Mouse (Mus musculus): ENCODE results near the gene Hvcn1. TPM values are rescaled to one million over a fixed set of nuclear protein-coding genes. Genes with fewer than 3 reads are reported as not detected.

The Hvcn1 gene
- polyA plus RNA-seq, 1 experiment from 2014 or later = 10.0 TPM

DNA sequence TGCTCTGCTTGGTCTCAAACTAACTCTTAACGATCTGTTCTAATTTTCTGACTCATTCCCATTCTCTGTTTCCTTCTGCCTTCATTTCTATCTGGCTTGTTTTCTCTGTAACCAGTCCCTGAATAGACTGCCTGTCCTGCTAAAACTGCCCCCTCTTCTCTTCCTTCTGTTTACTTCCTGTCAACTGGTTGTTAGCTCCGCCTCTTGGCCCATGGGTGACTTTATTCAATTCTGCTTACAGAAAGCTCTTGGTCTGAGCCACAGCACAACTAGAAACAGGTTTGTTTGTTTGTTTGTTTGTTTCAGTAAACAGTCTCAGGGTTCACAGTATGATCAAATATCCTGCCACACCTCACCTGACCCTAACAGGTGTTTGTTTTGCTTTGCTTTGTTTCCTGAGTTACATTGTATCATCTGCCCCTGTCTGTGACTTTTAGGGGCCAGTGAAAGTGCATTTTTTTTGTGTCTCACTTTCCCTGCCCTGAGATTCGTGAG, 21.7 kb downstream of the Hvcn1 start:
- Histone ChIP-seq H3K9ac (no peak overlapping the region), H3K4me1 (peaks cover 17% of the 10 kb centered on the region), H3K27ac (no peak overlapping the region), H3K4me2 (no peak overlapping the region), H3K27me3 (no peaks in the 10 kb centered on the region), H3K9me3 (peaks cover 5% of the 10 kb centered on the region), H3K4me3 (no peak overlapping the region), H3K36me3 (peaks cover 8% of the 10 kb centered on the region)
- WGBS = 81% methylated on average over 3 of the region's 3 CpGs
- ATAC-seq (ENCODE audit: insufficient number of reproducible peaks, insufficient read depth, low FRiP score, low TSS enrichment, low read depth) = no peak

DNA sequence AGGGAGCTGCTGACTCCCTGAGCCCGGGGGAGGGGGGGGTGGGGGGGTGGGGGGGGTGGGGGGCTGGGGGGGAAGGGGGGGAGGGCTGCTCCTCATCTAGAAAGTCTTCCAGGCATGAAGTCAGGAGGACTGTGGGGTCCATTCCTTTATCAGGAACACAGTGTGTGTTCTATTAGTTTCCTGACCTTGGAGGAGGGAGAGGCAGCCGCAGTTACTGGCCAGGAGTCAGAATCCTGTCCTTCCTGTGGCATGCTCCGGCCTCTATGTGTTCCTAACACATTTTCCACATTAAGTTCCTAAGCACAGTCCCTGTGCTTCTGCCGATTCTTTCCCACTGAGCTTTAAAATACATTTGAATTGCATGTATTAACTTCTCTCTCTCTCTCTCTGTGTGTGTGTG, 22.2 kb downstream of the Hvcn1 start:
- H3K27me3 ChIP-seq = no peaks in the 10 kb centered on the region
- no peak overlapping the region for H3K27ac ChIP-seq
- no peak overlapping the region for H3K4me2 ChIP-seq
- H3K4me3 ChIP-seq = no peak overlapping the region
- H3K9me3 ChIP-seq = peaks cover 5% of the 10 kb centered on the region
- peaks cover 22% of the 10 kb centered on the region for H3K4me1 ChIP-seq
- no peak for ATAC-seq (ENCODE audit: insufficient number of reproducible peaks, insufficient read depth, low FRiP score, low TSS enrichment, low read depth)
- no peak overlapping the region for H3K9ac ChIP-seq
- peaks cover 8% of the 10 kb centered on the region for H3K36me3 ChIP-seq
- 58% methylated on average over 4 of the region's 4 CpGs for WGBS

DNA sequence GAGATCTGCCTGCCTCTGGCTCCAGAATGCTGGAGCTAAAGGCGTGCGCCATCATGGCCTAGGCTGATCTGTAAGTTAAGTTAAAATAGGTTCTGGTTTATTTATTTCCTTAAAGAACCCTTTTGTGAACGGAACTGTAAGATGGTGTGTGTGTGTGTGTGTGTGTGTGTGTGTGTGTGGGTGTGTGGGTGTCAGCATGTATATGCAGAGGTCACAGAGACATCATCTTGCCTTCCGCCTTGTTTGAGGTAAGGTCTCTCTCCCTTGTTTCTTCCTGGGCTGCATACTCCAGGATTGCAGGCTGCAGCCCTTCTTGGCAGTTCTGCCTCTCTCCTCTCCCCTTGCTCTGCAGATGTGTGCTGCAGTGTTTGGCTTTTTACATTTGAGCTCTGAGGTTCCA, 24.2 kb downstream of the Hvcn1 start:
- ATAC-seq (ENCODE audit: insufficient number of reproducible peaks, insufficient read depth, low FRiP score, low TSS enrichment, low read depth) = no peak
- no peak overlapping the region for H3K9ac ChIP-seq
- H3K27me3 ChIP-seq = no peaks in the 10 kb centered on the region
- peaks cover 8% of the 10 kb centered on the region for H3K36me3 ChIP-seq
- no peak overlapping the region for H3K4me3 ChIP-seq
- no peak overlapping the region for H3K4me2 ChIP-seq
- H3K27ac ChIP-seq = no peak overlapping the region
- peaks cover 29% of the 10 kb centered on the region for H3K4me1 ChIP-seq
- H3K9me3 ChIP-seq = peaks cover 5% of the 10 kb centered on the region
- 90% methylated on average over 4 of the region's 4 CpGs for WGBS

DNA sequence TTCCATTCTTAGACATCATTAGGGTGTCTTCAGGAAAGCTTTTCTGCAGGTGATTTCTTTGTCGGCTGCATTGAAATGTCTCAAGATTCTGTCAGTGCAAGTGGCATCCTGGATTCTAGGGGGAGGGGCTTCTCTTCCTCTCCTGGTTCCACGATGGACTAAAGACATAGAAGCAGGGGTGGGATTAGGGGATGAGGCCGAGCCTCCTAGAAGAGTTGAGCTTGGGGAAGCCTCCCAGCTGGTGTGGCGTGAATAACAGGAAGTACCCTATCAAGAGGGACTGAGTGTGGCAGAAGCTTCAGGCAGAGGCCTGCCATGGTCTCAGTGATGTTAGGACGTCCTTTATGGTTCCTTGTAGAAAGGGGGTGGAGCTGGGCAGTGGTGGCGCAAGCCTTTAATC, 24.8 kb downstream of the Hvcn1 start:
- no peak for ATAC-seq (ENCODE audit: insufficient number of reproducible peaks, insufficient read depth, low FRiP score, low TSS enrichment, low read depth)
- 78% methylated on average over 6 of the region's 6 CpGs for WGBS

DNA sequence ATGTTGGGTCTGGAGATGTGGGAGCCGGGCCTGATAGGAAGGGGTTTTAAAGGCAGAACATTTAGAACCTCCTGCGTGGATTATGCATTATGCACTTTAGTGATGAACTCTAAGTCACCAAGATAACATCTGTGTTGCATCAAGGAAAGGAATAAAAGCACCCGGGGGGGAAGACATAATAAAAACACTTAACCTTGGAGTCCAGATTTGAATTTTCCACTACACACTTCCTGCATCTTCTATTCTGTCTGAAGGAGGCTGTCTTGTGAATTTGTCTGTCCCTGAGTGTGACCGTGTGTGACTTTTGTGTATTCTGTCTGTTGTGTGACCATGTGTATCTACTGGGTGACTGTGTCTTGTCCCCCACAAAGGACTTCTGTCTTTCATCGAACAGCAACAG, 25.4 kb downstream of the Hvcn1 start:
- peaks cover 8% of the 10 kb centered on the region for H3K36me3 ChIP-seq
- H3K4me2 ChIP-seq = no peak overlapping the region
- H3K4me3 ChIP-seq = no peak overlapping the region
- peaks cover 5% of the 10 kb centered on the region for H3K9me3 ChIP-seq
- peak overlapping the region; percentile 33; the same call in 1 of the 2 replicates for H3K27ac ChIP-seq
- no peak for ATAC-seq (ENCODE audit: insufficient number of reproducible peaks, insufficient read depth, low FRiP score, low TSS enrichment, low read depth)
- H3K27me3 ChIP-seq = no peaks in the 10 kb centered on the region
- H3K4me1 ChIP-seq = peaks cover 40% of the 10 kb centered on the region
- no peak overlapping the region for H3K9ac ChIP-seq
- WGBS = 47% methylated on average over 5 of the region's 5 CpGs

More for the DNA sequence above, 24.8 kb downstream of the Hvcn1 start:
- no peak overlapping the region for H3K27ac ChIP-seq
- H3K27me3 ChIP-seq = no peaks in the 10 kb centered on the region
- peaks cover 5% of the 10 kb centered on the region for H3K9me3 ChIP-seq
- H3K9ac ChIP-seq = no peak overlapping the region
- H3K4me1 ChIP-seq = peaks cover 35% of the 10 kb centered on the region
- H3K4me3 ChIP-seq = no peak overlapping the region
- H3K4me2 ChIP-seq = no peak overlapping the region
- H3K36me3 ChIP-seq = peaks cover 8% of the 10 kb centered on the region

DNA sequence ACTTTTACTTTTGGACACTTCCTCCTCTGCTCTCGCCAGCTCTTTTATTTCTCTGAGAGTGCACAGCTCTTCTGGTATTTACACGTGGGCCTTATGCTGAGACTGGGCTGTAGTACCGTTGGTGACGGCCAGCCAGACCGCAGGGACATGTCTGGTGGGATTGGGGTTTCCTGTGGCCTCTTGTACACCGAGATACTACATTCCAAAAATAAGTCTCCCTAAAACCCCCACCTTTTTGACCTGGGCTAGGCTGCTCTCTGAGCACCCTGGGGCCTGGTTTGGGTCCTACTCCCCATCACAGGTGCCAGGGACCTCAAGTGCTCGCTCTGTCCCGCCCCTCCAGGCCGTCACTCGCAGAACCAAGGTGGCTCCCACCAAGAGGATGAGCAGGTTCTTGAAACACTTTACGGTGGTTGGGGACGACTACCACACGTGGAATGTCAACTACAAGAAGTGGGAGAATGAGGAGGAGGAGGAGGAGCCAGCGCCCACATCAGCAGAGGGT, 26.5 kb downstream of the Hvcn1 start:
- Histone ChIP-seq H3K27ac (no peak overlapping the region), H3K9me3 (peaks cover 1% of the 10 kb centered on the region; the same call in 1 of the 2 replicates), H3K4me2 (no peak overlapping the region), H3K4me1 (peaks cover 45% of the 10 kb centered on the region), H3K36me3 (0 out of 2 replicates have a peak, but pooled peaks cover 2% of the 10 kb centered on the region), H3K27me3 (no peaks in the 10 kb centered on the region), H3K9ac (no peak overlapping the region), H3K4me3 (no peak overlapping the region)
- 86% methylated on average over 14 of the region's 14 CpGs for WGBS
- no peak for ATAC-seq (ENCODE audit: insufficient number of reproducible peaks, insufficient read depth, low FRiP score, low TSS enrichment, low read depth)

DNA sequence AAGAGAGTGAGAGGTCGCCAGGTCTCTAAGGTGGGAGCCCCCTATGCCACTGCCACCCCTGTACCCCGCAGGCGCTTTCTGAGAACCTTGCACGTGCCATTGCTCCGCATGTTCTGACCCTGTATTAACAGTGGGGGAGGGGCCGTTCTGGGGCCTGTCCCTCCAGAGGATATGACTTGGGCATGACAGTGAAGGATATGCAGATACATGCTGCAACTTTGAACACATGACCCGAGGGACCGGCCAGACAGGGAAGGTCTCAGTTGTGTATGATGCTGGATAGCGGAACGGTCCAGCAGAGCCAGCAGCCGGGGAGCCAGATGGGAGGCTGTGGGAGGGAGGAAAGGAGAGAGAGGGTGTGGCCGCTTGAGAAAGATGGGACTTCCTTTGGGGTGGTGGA, 27.1 kb downstream of the Hvcn1 start:
- H3K9me3 ChIP-seq = no peaks in the 10 kb centered on the region
- WGBS = 84% methylated on average over 12 of the region's 12 CpGs
- H3K27ac ChIP-seq = peak overlapping the region; percentile 90; the same call in 1 of the 2 replicates
- H3K36me3 ChIP-seq = 0 out of 2 replicates have a peak, but pooled peaks cover 3% of the 10 kb centered on the region
- H3K27me3 ChIP-seq = no peaks in the 10 kb centered on the region
- no peak overlapping the region for H3K4me3 ChIP-seq
- H3K4me1 ChIP-seq = peaks cover 47% of the 10 kb centered on the region
- no peak overlapping the region for H3K4me2 ChIP-seq
- no peak overlapping the region for H3K9ac ChIP-seq
- no peak for ATAC-seq (ENCODE audit: insufficient number of reproducible peaks, insufficient read depth, low FRiP score, low TSS enrichment, low read depth)

DNA sequence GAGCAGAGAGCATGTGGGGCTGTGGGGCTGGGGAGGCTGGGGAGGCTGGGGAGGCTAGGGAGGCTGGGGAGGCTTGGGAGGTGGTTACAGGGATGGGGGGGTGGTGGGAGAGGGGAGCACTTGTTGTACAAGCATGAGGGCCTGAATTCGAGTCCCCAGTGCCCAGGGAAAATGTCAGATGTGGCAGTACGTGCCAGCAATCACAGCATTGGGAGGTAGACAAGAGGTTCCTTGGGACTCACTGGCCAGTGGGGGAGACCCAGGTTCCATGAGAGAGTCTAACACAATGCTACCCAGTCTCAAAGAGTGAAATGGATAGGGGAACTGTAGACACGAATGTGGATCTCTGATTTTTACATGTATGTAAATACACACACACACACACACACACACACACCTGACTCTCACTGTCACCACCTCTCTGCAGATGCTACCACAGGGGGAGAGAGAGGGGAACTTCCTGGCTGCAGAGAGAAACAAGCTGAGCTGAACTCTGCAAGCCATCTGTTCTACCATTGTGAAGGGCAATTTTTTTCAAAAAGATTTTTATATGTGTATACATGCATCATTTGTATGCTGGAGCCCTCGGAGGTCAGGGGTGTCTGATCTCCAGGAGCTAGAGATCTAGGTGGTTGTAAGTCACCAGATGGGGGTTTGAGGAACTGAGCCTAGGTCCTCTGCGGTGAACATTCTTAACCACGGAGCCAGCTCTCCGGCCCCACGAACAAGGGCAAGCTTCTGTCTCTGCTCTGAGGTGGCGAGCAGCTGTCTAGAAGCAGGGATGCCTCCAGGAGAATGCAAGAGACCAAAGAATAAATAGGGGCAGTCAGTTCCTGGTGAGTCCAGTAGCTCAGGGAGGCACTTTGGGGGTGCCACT, 28.0 kb downstream of the Hvcn1 start:
- H3K36me3 ChIP-seq = 0 out of 2 replicates have a peak, but pooled peaks cover 3% of the 10 kb centered on the region
- no peaks in the 10 kb centered on the region for H3K27me3 ChIP-seq
- no peak for ATAC-seq (ENCODE audit: insufficient number of reproducible peaks, insufficient read depth, low FRiP score, low TSS enrichment, low read depth)
- H3K4me3 ChIP-seq = no peak overlapping the region
- H3K9me3 ChIP-seq = no peaks in the 10 kb centered on the region
- 0 out of 2 replicates have a peak overlapping the region, but pooled peaks have one; percentile 32 for H3K9ac ChIP-seq
- WGBS = 50% methylated on average over 9 of the region's 9 CpGs
- H3K27ac ChIP-seq = peak overlapping the region; percentile 90
- peak overlapping the region; percentile 21 for H3K4me2 ChIP-seq
- H3K4me1 ChIP-seq = peaks cover 56% of the 10 kb centered on the region

DNA sequence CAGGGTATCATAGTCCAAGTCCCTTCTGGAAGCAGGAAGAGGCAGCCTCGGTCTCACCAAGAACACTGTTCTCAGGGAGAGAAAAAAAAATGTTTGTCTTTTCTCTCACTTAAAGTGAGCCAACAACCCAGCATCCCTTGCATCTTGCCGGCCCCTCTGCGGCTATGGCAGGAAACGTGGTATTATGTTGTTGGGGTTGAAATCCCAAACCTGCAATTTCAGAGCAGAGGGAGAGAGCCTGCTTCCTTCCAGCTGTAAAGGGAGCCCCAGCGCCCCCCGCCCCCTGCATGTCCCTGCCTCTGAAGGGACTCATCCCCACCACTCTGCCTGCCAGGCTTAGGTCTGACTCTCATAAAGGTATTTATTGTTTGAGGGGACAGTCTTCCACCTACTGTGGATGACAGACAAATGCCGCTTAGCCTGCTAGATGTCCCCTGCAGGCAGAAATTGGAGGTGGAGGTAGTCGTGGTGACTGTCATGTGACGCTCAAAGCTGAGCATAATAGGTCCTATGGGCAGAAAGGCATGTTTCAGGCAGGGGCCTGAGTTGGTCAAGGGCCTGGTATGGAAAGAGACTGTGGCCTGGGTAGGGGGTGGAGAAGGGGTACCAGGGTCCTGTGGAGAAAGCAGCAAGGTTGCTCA, 28.7 kb downstream of the Hvcn1 start:
- Histone ChIP-seq H3K27ac (peak overlapping the region; percentile 90), H3K4me1 (peaks cover 60% of the 10 kb centered on the region), H3K36me3 (peaks cover 9% of the 10 kb centered on the region), H3K9me3 (no peaks in the 10 kb centered on the region), H3K4me2 (peak overlapping the region; percentile 21; the same call in 1 of the 2 replicates), H3K9ac (0 out of 2 replicates have a peak overlapping the region, but pooled peaks have one; percentile 32), H3K4me3 (no peak overlapping the region), H3K27me3 (no peaks in the 10 kb centered on the region)
- ATAC-seq (ENCODE audit: insufficient number of reproducible peaks, insufficient read depth, low FRiP score, low TSS enrichment, low read depth) = no peak; the same call in 1 of the 2 replicates
- 18% methylated on average over 9 of the region's 9 CpGs for whole genome bisulfite sequencing

DNA sequence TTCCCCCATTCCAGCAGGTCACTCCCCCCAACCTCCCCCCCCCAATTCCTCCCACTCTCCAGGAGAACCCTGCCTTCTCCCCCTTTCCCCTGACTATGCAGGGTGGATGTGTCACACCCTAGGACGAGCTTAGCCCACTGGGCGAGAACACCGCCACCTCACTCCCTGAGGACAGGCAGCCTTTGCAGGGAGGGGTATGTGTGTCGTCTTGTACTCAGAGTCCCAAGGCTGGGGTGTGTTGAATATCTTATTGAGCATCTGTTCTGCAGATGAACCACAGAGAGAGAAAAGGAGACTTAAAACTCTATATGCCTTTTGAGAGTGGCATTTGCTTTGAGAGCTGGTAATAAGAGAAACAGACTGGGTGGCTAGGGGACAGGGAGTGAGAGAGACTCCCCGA, 30.6 kb downstream of the Hvcn1 start:
- Histone ChIP-seq H3K9me3 (no peaks in the 10 kb centered on the region), H3K9ac (no peak overlapping the region), H3K36me3 (peaks cover 28% of the 10 kb centered on the region), H3K4me3 (no peak overlapping the region), H3K4me1 (peaks cover 60% of the 10 kb centered on the region), H3K27ac (peak overlapping the region; percentile 76), H3K27me3 (no peaks in the 10 kb centered on the region), H3K4me2 (no peak overlapping the region)
- WGBS = 45% methylated on average over 5 of the region's 5 CpGs
- no peak for ATAC-seq (ENCODE audit: insufficient number of reproducible peaks, insufficient read depth, low FRiP score, low TSS enrichment, low read depth)

DNA sequence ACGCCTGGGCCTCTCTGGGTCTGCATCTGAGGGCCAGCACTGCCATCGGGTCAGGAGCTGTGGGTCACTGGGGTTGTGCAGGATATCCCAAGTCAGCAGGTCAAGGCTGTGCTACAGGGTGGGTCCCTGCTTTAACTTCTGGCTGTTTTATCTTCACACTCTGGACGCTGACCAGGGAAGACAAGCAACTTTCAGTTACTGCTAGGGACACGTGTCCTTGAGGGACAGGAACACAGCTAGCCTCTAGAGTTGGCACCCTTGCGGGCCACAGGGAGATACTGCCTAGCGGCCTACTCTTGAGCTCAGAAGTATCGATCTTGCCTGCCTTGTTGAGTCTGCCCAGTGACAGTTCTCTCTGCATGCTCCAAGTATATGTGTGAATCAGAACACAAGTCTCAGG, 33.0 kb downstream of the Hvcn1 start:
- WGBS = 72% methylated on average over 7 of the region's 7 CpGs
- Histone ChIP-seq H3K9ac (0 out of 2 replicates have a peak overlapping the region, but pooled peaks have one; percentile 46), H3K27ac (no peak overlapping the region), H3K4me2 (no peak overlapping the region), H3K4me3 (no peak overlapping the region), H3K9me3 (no peaks in the 10 kb centered on the region), H3K27me3 (no peaks in the 10 kb centered on the region), H3K36me3 (peaks cover 31% of the 10 kb centered on the region), H3K4me1 (peaks cover 43% of the 10 kb centered on the region)
- no peak for ATAC-seq (ENCODE audit: insufficient number of reproducible peaks, insufficient read depth, low FRiP score, low TSS enrichment, low read depth)
